Mouse (Mus musculus): Measurements from ENCODE around the gene Map3k10.

Gene Map3k10

DNA sequence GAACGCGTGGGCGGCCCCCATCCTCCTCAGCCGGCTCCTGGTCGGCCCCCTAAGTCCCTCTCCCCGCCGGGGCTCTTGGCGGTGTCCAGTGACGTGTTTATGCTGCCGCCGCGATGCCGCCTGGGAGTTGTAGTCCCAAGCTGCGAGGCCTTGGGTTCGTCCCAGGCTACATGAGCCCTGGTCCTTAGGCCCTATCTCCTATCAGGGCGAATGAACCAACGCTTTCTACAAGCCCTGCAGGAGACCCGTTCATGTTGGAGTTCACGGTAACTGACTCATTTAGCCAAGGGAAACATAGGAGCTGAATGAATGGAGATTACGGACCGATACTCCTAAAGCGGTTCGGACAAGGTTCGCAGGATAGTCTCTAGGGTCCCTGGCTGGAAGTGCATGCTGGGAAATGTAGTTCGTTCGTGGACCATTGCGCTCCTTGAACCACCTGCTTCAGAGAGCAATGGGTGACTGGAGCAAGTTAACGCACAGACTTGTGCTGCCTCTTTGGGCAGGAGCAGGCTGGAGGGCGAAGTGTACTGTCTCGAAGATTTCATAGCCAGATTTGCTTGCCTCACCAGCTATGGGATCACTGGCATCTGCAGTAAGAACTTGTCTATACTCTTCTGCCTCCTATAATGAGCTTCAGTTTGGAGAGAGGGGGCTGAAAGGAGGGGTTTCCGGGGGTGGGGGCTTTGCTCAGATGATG, at the start of gene Map3k10:
TSS of gene Map3k10 (minus strand) at position 77 of the 700 bp plus-strand sequence.
- DNase-seq, result peak; percentile 94

DNA sequence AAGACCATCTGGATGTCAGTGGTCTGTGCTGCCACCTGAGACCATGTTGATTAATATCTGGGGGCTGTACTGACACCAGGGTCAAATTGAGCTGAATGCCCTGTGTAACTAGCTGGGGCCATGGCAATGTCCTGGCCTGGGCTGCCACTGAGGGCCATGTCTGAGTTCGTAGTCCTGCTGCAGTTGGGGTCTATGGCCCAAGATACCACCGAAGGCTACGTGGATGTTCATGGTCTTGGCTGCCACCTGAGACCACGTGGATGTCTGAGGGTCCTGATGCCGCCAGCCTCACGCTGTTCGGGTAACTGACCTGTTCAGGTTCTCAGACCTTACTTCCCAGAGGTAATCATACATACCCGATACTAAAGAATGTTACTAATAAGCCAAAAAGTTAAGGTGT, 47.6 kb upstream of the Map3k10 start:
- DNase-seq, result no peak

DNA sequence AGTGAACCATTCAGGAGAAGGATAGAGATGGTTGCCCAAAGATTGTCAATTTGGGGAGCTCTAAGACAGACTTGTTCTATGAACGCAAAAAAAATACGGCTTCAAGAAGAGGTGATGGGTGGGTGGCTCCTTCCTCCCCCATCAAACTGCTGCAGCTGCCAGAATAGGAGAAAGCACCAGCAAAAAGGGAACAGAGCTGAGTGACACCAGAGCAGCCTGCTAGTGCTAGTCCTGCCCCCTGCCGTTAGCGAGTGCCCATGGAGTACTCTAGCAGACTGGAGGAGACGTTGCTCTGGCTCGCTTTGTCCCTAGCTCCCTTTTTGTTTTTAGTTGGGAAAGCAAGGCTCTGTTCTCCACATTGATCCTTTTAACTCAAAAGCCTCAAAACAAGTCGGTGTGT, 36.0 kb upstream of the Map3k10 start:
- no peak for DNase-seq

DNA sequence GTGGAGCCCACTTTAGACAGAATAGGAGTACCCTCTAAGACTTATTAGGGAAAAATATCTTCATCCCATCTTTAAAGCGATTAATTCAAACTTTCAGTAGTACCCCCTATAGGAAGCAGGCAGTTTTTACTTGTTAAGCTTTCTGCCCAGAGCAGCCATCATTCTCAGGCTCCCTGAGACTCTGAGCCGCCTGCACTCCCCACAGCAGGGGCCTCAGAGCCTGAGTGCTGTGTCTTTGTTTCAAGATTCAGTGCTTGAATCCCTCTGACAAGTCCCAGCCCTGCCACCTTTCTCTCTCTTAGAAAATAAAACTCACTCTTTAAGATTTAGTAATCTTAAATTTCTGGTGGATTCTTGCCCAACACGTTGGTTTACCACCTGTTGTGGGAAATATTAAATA, 22.3 kb upstream of the Map3k10 start:
- DNase-seq, result no peak

DNA sequence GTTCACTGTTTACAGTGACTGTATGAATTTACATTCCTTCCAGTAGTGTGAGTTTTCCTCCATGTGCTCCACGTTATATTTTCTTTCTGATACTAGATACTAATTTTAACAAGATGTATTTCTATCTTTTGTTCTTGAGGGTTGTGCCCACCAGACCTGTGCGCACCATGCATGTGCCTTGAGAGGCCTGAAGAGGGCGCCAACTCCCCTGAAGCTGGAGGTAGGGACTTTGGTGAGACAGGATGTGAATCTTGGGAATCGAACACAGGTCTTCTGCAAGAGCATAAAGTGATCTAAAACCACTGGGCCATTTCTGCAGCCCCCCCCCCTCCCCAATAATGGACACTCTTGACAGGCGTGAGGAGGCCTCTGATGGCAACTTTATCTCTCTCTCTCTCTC, 16.7 kb upstream of the Map3k10 start:
- DNase-seq, result no peak

DNA sequence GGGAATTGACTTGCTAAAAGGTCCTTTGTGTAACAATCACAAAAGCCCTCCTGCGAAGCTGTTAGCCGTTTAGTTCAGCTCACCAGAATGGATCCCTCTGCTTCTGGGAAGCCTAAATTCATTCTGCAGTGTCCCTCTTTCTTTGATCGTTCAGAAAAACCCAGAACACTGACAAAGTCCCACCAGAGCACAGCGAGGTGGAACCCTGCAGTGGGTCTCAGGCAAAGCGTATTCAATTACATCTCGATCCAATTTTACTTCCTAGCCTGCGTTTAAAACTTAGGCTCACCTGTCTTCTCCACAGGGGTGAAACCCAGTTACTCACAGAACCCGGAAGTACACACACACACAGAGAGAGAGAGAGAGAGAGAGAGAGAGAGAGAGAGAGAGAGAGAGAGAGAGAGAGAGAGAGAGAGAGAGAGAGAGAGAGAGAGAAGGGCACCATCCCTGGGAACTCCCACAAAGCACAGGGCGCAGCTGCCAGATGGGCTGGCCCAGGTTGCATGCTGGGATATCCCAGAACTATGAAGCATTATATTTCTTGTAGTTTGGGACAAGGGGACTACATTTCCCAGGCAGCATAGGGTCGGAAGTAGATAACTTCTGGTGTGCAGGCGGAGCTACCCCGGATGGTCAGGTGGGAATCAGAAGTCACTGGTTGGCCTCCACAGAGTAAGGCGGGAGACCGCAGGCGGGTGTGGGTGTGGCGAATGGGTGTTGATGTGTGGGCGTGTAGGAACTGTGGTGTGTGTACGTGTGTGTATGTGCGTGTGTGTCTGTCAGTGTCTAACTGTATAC, 14.6 kb upstream of the Map3k10 start, which contains the start of gene Zfp607b:
TSS of gene Zfp607b (plus strand) at position 526 of the 798 bp plus-strand sequence.
- DNase-seq, result peak; percentile 91

DNA sequence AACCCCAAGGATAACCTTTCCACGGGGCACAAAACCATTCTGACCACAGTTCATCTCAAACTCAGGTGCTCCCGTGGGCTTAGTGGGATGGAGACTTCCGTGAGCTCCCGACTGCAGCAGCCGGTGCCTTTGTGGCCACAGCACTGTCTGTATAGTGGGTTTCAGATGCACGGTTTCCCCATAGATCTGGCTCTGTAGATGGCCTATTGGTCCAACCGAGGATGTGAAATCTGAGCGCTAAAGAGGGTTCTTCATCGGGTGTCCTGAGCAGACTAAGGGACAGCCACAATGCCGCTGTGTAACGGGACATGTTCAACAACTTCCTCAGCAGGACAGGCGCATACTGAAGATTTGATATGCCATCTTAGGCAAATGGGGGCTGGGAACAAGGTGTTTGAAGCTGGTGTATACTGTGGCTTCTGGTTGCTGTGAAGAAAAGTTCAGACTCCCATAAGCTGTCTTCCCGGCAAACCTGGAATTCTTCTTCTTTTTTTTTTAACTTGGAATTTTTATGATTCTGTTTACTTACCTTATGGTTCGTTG, 13.9 kb upstream of the Map3k10 start:
- DNase-seq, result no peak

DNA sequence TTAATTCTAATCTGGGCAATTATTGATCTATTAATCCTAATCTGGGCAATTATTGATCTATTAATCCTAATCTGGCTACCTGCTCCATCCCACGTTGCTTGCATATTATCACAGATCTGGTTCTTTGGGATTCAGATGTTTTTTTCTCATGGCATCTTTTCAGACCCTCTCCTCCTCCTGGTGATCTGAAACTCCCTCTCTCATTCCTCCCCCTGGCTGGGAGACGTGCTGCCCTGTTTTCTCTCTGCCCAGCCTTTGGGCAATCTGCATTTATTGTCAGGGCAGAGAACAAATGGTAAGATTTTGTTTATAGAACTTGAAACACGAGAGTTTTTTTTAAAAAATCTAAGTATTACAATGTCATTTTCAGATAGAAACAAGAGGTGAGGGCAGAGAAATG, 13.4 kb upstream of the Map3k10 start:
- no peak for DNase-seq

DNA sequence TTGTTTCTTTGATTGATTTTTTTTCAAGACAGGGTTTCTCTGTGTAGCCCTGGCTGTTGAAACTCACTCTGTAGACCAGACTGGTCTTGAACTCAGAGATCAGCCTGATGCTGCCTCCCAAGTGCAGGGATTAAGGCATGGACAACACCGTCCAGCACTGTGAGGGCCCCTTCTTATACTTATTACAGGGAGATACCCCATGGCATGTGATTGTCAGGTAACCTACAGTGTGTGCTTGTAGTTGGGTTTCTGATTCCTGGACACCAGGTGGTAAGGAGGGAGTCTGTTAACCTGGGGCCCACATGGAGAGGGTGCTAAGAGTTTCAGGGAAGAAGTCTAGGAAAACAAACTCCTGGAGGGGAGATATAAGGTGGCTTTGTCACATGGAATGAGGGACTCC, 12.6 kb upstream of the Map3k10 start:
- DNase-seq, result no peak

DNA sequence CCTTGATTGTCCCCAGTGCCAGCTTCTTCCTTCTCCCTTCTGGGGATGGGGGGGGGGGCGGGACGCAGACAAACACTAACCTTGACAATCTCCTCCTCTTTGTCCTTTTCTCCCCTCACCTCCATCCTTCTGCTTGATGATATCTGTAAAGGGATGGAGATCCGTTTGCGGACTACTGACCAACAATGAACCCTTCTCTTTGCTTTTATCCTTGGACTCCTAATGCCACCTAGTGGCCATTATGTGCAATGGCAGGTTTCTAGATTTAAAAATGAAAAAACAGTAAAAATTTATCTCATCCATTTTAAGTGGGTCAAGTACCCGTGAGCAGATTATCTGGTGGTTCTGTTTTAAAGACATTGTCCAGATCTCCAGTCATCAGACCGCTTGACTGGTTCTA, 11.3 kb upstream of the Map3k10 start:
- no peak for DNase-seq

DNA sequence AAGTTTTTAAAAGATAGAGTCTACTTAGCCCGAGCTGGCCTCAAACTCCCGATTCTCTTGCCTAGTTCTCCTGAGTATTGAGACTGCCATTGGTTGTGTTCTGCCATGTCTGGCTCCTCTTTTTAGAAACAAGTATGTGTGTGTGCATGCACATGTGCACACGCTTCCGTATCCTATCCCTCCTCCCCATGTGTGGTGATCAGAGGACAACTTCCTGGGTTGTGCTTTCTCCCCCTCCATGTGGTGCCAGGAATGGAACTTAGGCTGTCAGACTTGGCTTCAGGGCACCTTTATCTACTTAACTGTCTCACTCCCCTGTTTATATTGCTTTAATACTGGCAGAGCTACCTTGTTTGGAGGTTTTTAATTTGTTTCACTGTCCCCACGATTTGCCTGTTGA, 10.8 kb upstream of the Map3k10 start:
- DNase-seq, result no peak

DNA sequence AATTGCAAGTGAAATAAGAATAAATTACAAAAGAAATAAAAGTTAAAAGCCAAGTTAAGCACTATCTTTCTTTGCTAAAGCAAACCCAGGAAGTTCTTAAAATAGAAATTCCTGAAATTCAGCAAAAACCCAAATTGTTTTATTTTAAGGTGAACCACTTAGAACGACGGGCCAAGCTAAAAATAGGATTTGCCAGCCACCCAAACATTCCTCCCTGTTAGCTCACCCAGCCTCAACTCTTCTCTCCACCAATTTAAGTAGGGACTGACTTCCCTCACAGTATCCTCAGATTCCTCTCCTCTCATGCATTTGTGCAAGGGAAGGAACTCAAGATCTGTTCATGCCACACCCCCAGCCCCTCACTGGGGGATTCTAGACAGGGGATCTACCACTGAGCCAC, 8.8 kb upstream of the Map3k10 start:
- no peak for DNase-seq

DNA sequence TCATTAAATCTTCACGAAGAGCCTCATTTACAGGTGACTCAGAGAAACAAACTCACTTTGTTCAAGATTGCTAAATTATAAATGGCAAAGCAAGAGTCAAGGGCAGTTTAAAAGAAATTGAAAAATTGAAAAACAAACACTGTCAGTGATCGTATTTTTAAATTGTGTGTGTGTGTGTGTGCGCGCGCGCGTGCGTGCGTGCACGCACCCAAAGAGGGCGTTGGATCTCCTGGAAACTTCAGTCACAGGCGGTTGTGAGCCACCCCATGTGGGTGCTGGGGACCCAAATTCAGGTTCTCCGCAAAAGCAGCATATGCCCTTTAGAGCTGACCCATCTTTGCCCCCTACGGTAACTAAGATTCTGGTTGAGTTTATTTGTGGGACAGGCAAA, 819 bp upstream of the Map3k10 start:
- no peak for DNase-seq

DNA sequence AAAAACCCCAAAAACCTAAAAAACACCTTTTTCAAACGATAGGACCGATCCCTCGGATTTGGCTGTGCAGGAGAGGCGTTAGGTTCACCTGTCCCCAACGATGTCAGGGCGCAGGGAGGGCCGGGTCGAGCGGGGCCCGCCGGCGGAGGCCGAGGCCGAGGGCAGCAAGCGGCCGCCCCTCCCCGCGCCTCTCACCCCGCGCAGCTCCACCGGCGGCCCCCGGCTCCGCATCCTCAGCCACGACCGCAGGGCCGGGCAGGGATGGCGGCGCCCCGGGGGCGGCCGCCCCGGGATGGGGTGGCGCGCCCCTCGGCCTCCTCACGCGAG, 240 bp downstream of the Map3k10 start:
- DNase-seq, result no peak

DNA sequence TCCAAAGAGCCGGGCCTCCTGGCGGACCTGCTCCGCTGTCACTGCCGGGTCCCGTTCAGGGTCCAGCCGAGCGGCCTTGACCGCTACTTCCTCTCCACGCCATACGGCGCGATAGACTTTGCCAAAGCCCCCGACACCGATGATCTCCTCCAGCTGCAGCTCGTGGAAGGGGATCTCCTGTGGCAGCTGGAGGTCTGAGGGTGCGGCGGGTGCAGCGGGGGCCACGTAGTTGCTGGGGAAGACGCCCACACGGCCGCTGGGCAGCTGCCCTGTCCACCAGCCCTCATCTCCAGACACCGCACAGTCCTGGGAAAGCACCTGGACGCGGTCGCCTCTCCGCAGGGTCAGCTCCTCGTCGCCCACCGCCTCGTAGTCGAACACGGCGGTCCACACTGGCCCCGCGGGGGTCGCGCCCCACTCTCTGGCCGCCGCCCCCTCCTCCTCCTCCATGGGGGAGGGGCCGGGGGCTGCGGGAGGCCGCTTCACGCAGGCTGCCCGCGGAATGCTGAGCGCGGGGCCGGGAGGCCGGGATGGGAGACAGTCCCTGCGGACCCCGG, 745 bp downstream of the Map3k10 start:
- DNase-seq, result peak; percentile 60

DNA sequence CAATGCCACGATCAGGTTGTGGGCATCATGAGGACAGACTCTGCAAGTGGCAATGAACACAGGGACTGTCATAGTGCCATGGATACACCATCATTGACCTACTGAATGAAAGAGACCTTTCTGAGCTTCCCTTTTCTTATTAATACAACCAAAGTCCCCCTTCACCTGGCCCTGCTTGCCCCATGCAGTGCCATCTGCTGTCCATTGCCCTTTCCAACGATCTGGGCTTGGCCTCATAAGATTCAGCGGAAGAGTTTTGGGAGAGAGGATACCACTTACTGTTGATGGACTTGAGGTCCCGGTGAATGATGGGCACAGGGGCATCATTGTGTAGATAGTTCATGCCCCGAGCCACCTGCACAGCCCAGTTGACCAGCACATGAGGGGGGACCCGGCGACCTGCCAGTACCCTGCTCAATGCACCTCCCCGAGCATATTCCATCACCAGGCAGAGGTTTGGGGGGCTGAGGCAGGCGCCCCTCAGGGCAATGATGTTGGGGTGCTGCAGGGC, 1.3 kb downstream of the Map3k10 start:
- peak; percentile 52 for DNase-seq

DNA sequence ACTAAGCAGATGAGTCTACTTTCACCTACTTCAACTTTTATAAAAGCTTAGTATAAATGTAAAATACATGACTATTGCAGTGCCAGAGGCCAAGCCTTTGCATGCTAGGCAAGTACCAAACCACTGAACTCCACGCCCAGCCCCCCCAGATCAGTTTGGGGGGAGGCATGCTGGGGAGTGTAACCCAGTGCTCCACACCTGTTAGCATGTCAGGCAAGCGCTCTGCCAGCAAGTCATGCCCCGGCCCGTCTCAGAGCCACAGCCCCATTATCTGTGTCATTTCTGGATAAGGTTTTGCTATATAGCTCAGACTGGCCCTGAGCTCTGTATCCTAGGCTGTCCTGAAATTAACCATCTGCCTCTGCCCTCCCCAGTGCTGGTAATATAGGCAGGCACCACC, 12.4 kb downstream of the Map3k10 start:
- DNase-seq, result no peak

DNA sequence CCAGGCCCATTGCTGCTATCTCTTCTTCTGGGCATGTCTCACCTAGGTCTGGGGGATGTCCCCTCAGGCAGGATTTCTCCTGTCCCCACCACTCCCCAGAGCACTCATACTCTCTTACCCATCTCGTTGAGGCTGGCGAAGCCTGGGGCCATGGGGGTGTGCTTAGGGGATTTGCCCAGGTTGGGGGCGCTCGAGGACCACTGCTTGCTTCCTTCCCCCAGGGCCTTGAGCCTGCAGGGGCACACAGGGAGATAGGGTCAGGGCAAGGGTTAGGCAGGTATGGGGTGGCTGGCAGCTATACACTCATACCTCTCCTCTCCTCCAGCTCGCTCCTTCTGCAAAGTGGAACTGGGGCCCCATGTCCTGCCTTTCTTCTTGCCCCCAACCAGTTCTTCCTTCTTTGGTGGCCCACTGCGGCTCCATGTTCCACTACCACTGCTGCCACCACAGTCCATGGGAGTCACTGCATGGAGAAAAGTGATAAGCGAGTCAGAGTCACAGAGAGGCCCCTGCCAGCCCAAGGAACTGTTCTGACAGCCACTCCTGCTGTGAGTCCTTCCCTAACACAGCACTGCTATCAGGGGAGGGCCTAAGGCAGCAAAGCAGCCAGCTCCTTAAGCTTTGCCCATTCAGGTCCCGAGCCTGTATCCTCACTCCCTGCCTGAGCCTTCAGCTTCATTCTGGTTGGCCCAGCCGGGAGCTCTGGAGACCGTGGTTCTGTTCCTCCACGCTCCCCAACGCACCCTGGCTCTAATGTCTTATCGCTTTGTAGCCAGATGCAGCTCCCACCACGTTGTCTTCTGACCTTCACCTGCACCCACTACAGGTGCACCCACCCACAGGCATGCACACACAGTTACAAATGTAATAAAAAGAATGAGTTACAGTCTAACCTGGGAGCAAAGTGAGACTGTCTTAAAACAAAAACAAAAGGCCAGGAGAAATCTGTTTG, 15.4 kb downstream of the Map3k10 start:
- DNase-seq, result no peak

DNA sequence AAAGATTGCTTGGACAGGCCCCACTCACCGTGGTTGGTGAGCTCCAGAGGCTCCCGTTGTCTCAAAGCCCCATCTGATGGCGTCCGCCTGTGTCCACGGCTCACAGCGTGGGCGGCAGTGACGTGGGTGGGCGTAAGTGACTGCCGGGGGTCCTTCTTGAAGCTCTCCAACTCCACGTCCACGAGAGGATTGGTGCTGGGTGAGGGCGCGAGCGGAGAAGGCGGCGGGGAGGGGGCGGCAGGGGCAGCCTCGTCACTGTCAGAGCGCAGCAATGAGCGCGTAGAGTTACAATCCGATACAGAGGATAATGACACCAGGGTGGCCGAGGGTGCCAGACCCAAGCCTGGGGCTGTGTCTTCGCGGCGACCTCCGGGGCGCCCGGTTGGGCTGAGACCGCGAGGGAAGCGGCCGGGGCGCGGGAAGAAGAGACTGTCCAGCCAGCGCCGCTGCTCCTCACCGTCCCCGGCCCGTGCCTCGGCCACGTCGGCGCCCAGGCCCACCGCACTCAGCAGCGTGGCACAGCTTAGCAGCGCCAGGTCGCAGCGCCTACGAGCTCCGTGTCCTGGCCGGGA, 16.5 kb downstream of the Map3k10 start:
- no peak for DNase-seq

DNA sequence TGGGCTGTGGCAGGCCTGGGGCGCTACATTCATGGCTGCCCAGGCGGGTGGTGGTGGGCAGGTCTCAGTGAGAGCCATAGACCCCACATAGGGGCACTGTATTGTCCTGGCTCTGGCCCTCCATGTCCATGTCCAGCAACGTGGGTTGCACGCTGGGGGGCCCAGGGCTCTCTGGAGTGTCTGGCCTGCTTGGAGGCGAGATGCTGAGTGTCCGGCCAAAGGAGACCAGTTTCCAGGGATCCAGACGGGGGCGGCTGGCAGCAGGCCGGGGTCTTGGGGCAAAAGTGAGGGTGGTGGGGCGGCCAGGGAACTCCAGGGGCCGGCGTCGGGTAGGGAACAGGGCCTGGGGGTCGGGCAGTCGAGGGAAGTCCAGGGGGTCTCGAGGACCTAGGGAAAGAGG, 17.8 kb downstream of the Map3k10 start:
- no peak for DNase-seq

DNA sequence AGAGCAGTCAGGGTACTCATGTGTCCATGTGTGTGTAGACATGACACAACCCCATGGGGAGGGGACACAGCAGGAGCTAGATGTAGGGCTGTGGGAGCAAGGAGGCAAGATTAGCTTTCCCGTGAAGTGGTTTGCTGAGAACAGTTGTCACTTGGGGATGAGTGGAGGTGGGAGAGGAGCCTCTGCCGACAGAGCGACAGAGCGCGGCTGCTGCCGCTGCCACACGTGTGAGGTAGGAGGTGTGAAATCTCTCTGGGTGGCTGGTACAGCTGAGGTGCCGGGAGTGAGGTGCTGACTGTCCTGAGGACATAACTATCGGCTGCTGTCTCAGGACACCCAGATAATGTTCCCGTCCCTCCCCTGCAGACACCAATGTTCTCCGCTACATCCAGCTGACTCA, 18.9 kb downstream of the Map3k10 start:
- no peak for DNase-seq

DNA sequence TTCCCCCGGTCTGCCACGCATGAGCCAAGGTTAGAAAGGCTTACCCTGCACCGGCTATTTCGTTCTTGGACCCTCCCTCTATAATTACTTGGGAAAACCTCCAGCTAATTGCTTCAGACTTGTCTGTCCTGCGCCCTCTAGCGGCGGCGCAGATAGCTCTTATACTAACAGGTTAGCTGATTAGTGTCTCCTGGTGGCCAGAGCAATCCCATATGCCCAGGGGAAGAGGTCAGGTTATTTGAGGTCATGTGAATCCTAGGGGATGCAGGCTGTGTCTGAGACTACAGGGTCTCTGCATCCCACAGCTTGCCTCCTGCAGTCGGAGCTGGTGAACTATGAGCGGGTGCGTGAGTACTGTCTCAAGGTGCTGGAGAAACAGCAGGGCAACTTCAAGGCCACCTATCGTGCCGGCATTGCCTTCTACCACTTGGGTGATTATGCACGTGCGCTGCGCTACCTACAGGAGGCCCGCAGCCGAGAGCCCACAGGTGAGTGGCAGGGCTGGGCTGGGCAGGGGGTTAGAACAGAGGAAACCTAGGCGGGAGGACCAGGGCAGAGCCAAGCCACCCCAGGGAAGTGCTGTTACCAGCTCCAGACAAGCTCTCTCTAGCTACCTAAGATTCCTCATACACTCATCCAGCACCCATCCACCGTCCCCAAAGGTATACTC, 19.7 kb downstream of the Map3k10 start:
- DNase-seq, result no peak

Data from cerebellum, adult 8-10 months (tissue).